Mouse (Mus musculus): ENCODE data around the gene Gm48552. TPM values are rescaled to one million over a fixed set of nuclear protein-coding genes. Genes with fewer than 3 reads are reported as not detected.

The Gm48552 gene
- polyA plus RNA-seq, 1 experiment from 2014 or later, result 0.31 TPM

GRCm38 (mm10) chr10:81389801-81390677 lies 1.2 kb downstream of the Gm48552 start:
- H3K4me3 ChIP-seq (ENCODE audit: low read depth, low read length), result no peak overlapping the region
- no peak overlapping the region for H3K9ac ChIP-seq (ENCODE audit: low read depth, low read length)
- ATAC-seq, result no peak
- WGBS, result 62% methylated on average over 23 of the region's 23 CpGs
- H3K9me3 ChIP-seq (ENCODE audit: control insufficient read depth), result no peaks in the 10 kb centered on the region
- H3K36me3 ChIP-seq (ENCODE audit: control insufficient read depth, insufficient read depth), result peaks cover 37% of the 10 kb centered on the region
- peaks cover 2% of the 10 kb centered on the region; the same call in 1 of the 2 replicates for H3K4me1 ChIP-seq (replicated peaks; ENCODE audit: control insufficient read depth, insufficient read depth, low read length)
- no peaks in the 10 kb centered on the region for H3K27me3 ChIP-seq (replicated peaks; ENCODE audit: control insufficient read depth, insufficient read depth, low read length)
- no peak overlapping the region for H3K27ac ChIP-seq (ENCODE audit: low read depth, low read length)
- TF ChIP-seq CTCF (IDR thresholded peaks at IDR 0.05; ENCODE audit: low read depth), result peak; percentile 93
- H3K4me2 ChIP-seq (replicated peaks; ENCODE audit: low read depth), result no peak overlapping the region

GRCm38 (mm10) chr10:81390678-81390965 lies 1.8 kb downstream of the Gm48552 start:
- H3K9ac ChIP-seq (ENCODE audit: low read depth, low read length), result no peak overlapping the region
- no peaks in the 10 kb centered on the region for H3K27me3 ChIP-seq (replicated peaks; ENCODE audit: control insufficient read depth, insufficient read depth, low read length)
- no peak overlapping the region for H3K27ac ChIP-seq (ENCODE audit: low read depth, low read length)
- H3K4me2 ChIP-seq (replicated peaks; ENCODE audit: low read depth), result no peak overlapping the region
- ATAC-seq, result no peak
- TF ChIP-seq CTCF (IDR thresholded peaks at IDR 0.05; ENCODE audit: low read depth), result no peak
- no peaks in the 10 kb centered on the region for H3K9me3 ChIP-seq (ENCODE audit: control insufficient read depth)
- H3K36me3 ChIP-seq (ENCODE audit: control insufficient read depth, insufficient read depth), result peaks cover 38% of the 10 kb centered on the region
- H3K4me1 ChIP-seq (replicated peaks; ENCODE audit: control insufficient read depth, insufficient read depth, low read length), result no peaks in the 10 kb centered on the region; the same call in 1 of the 2 replicates
- H3K4me3 ChIP-seq (ENCODE audit: low read depth, low read length), result no peak overlapping the region
- WGBS, result 90% methylated on average over 13 of the region's 13 CpGs

GRCm38 (mm10) chr10:81392270-81392669 lies 3.5 kb downstream of the Gm48552 start:
- Histone ChIP-seq H3K9me3 (ENCODE audit: control insufficient read depth) (no peaks in the 10 kb centered on the region), H3K9ac (ENCODE audit: low read depth, low read length) (no peak overlapping the region), H3K27ac (ENCODE audit: low read depth, low read length) (peak overlapping the region; percentile 95), H3K4me2 (replicated peaks; ENCODE audit: low read depth) (peak overlapping the region; percentile 79), H3K36me3 (ENCODE audit: control insufficient read depth, insufficient read depth) (peaks cover 29% of the 10 kb centered on the region), H3K4me3 (ENCODE audit: low read depth, low read length) (peak overlapping the region; percentile 48; the same call in 1 of the 2 replicates), H3K27me3 (replicated peaks; ENCODE audit: control insufficient read depth, insufficient read depth, low read length) (no peaks in the 10 kb centered on the region), H3K4me1 (replicated peaks; ENCODE audit: control insufficient read depth, insufficient read depth, low read length) (no peaks in the 10 kb centered on the region; the same call in 1 of the 2 replicates)
- 43% methylated on average over 6 of the region's 6 CpGs for WGBS
- peak; percentile 85 for ATAC-seq
- no peak for TF ChIP-seq CTCF (IDR thresholded peaks at IDR 0.05; ENCODE audit: low read depth)

DNA sequence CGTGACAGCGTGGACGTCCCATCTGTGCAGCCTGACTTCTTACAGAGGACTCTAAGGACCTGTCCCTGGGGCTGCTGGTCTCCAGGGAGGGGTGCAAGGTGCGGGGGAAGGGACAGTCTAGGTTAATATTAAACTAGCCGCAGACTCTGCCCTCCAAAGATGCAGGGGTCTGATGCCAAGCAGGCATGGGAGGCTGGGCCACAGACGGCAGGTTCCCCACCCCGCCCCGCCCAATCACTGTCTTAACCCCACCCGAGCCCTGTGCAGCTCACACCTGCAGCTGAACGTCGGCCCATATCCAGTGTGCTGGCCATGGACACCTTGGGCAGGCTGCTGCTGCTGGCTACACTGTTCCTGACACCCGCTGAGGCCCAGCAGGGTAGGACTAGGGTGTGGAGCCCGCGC lies 4.0 kb downstream of the Gm48552 start, which contains the start of gene Smim24:
Gene Smim24 (plus strand): TSS at position 271 of the 405 bp plus-strand sequence.
- Histone ChIP-seq H3K9me3 (ENCODE audit: control insufficient read depth) (no peaks in the 10 kb centered on the region), H3K4me3 (ENCODE audit: low read depth, low read length) (peak within 1 kb of the TSS; percentile 48), H3K4me1 (replicated peaks; ENCODE audit: control insufficient read depth, insufficient read depth, low read length) (no peaks in the 10 kb centered on the region; the same call in 1 of the 2 replicates), H3K27me3 (replicated peaks; ENCODE audit: control insufficient read depth, insufficient read depth, low read length) (no peaks in the 10 kb centered on the region), H3K36me3 (ENCODE audit: control insufficient read depth, insufficient read depth) (peaks cover 24% of the 10 kb centered on the region), H3K27ac (ENCODE audit: low read depth, low read length) (peak within 1 kb of the TSS; percentile 95), H3K9ac (ENCODE audit: low read depth, low read length) (peak within 1 kb of the TSS; percentile 63), H3K4me2 (replicated peaks; ENCODE audit: low read depth) (peak within 1 kb of the TSS; percentile 79)
- 32% methylated on average over 14 of the region's 14 CpGs for WGBS
- TF ChIP-seq CTCF (IDR thresholded peaks at IDR 0.05; ENCODE audit: low read depth), result no peak
- peak; percentile 87 for ATAC-seq

DNA sequence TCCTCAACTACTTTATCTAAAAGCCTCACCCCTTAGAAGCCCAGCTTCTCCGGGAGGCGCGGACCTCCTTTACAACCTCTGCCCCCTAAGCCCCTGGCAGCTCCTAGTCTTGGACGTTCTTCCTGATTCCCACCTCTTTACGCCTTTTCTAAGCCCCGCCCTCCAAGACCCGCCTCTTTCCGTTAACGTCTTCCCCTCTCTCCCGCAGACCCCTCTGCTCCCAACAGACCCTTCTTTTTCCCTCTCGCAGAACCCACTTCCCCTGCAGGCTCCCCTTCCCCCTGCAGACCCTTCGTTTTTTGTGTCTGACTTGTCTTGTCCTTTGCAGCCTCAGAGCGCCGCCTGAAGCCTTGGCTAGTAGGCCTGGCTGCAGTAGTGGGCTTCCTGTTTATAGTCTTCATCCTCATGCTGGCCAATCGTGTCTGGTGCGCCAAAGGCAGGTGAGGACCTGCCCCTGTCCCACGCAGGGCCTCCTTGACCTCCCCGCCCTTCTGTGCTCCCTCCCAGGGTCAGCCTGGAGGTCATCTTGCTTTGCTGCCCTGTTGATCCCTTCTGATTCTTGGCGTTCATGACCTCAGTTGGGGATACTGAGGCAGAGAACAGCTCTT lies 4.8 kb downstream of the Gm48552 start:
- Histone ChIP-seq H3K27ac (ENCODE audit: low read depth, low read length) (peak overlapping the region; percentile 95), H3K9me3 (ENCODE audit: control insufficient read depth) (no peaks in the 10 kb centered on the region), H3K9ac (ENCODE audit: low read depth, low read length) (peak overlapping the region; percentile 63), H3K27me3 (replicated peaks; ENCODE audit: control insufficient read depth, insufficient read depth, low read length) (no peaks in the 10 kb centered on the region), H3K4me2 (replicated peaks; ENCODE audit: low read depth) (peak overlapping the region; percentile 79), H3K4me1 (replicated peaks; ENCODE audit: control insufficient read depth, insufficient read depth, low read length) (no peaks in the 10 kb centered on the region; the same call in 1 of the 2 replicates), H3K4me3 (ENCODE audit: low read depth, low read length) (peak overlapping the region; percentile 48), H3K36me3 (ENCODE audit: control insufficient read depth, insufficient read depth) (peaks cover 16% of the 10 kb centered on the region)
- no peak for ATAC-seq
- TF ChIP-seq CTCF (IDR thresholded peaks at IDR 0.05; ENCODE audit: low read depth), result 0 out of 2 replicates have a peak, but pooled peaks have one; percentile 19
- WGBS, result 3% methylated on average over 17 of the region's 19 CpGs

GRCm38 (mm10) chr10:81395127-81395526 lies 6.3 kb downstream of the Gm48552 start:
- Histone ChIP-seq H3K4me2 (replicated peaks; ENCODE audit: low read depth) (peak overlapping the region; percentile 79; the same call in 1 of the 2 replicates), H3K36me3 (ENCODE audit: control insufficient read depth, insufficient read depth) (peaks cover 21% of the 10 kb centered on the region; the same call in 1 of the 2 replicates), H3K9ac (ENCODE audit: low read depth, low read length) (no peak overlapping the region), H3K4me1 (replicated peaks; ENCODE audit: control insufficient read depth, insufficient read depth, low read length) (no peaks in the 10 kb centered on the region; the same call in 1 of the 2 replicates), H3K4me3 (ENCODE audit: low read depth, low read length) (no peak overlapping the region; the same call in 1 of the 2 replicates), H3K9me3 (ENCODE audit: control insufficient read depth) (no peaks in the 10 kb centered on the region), H3K27ac (ENCODE audit: low read depth, low read length) (no peak overlapping the region), H3K27me3 (replicated peaks; ENCODE audit: control insufficient read depth, insufficient read depth, low read length) (no peaks in the 10 kb centered on the region)
- 20% methylated on average over 5 of the region's 5 CpGs for WGBS
- no peak for ATAC-seq
- peak; percentile 93 for TF ChIP-seq CTCF (IDR thresholded peaks at IDR 0.05; ENCODE audit: low read depth)

All from intestine, postnatal 0 days (tissue).